18 mouse cellular contexts compared by ENCODE assay signal in genomic region chr15:46990201-46990600, GRCm38 (mm10).
DNase-seq lines count a peak whose midpoint lies in the region; ATAC-seq and TF ChIP-seq lines count a peak whose summit lies in the region.
"Had no signal": no experiment of that assay in that cellular context is flagged by ENCODE, and none has a peak within 500 bp of the region (broad histone marks: within the 10 kb centered on the region; RNA-seq: fewer than 3 reads in every experiment).

No protein-coding gene starts in this region.

- no peaks in the 10 kb centered on the region for H3K9me3 ChIP-seq in forebrain, postnatal 0 days (ENCODE audit: low read length)
- no peaks in the 10 kb centered on the region for H3K9me3 ChIP-seq in forebrain, embryonic 10.5 days
- H3K9me3 ChIP-seq: embryonic facial prominence, embryonic 12.5 days; forebrain, embryonic 12.5 days; heart, embryonic 13.5 days; kidney, embryonic 15.5 days; neural tube, embryonic 15.5 days had no signal

- no peak for ATAC-seq in forebrain, postnatal 0 days
- ATAC-seq: CD4-positive, CD25-positive, alpha-beta regulatory T cell, adult 4 months had no signal

- TF ChIP-seq CTCF in forebrain, postnatal 0 days (IDR thresholded peaks at IDR 0.05; ENCODE audit: low read depth): peak; percentile 43
- TF ChIP-seq CTCF in gastrocnemius, adult 2 months (IDR thresholded peaks at IDR 0.05): no peak

- H3K4me1 ChIP-seq in forebrain, postnatal 0 days (ENCODE audit: insufficient read depth): no peaks in the 10 kb centered on the region
- H3K4me1 ChIP-seq in forebrain, embryonic 10.5 days: no peaks in the 10 kb centered on the region
- H3K4me1 ChIP-seq: embryonic facial prominence, embryonic 12.5 days; forebrain, embryonic 12.5 days; heart, embryonic 13.5 days; kidney, embryonic 15.5 days; neural tube, embryonic 15.5 days had no signal

- no peaks in the 10 kb centered on the region for H3K36me3 ChIP-seq in forebrain, postnatal 0 days (ENCODE audit: insufficient read depth)
- no peaks in the 10 kb centered on the region for H3K36me3 ChIP-seq in forebrain, embryonic 10.5 days (replicated peaks)
- H3K36me3 ChIP-seq: embryonic facial prominence, embryonic 12.5 days; forebrain, embryonic 12.5 days; heart, embryonic 13.5 days; kidney, embryonic 15.5 days; neural tube, embryonic 15.5 days had no signal

- intact Hi-C loops in left cerebral cortex, postnatal 14 days (cut with DNase I): loop anchor here (5.0 kb wide), 2 partner anchors 393 to 1718 kb away; no protein-coding TSS in a partner anchor
- intact Hi-C loops in left cerebral cortex, postnatal 4 days (cut with DNase I): no loop called here
- intact Hi-C loops in heart, postnatal 14 days (cut with DNase I): no loop called here
- intact Hi-C loops in gastrocnemius, adult 2 months (cut with DNase I): no loop called here

- 48% methylated on average over 3 of the region's 3 CpGs for WGBS in forebrain, postnatal 0 days
- 54% methylated on average over 3 of the region's 3 CpGs for WGBS in forebrain, embryonic 10.5 days

- no peak overlapping the region for H3K4me2 ChIP-seq in forebrain, postnatal 0 days (ENCODE audit: low read depth)
- H3K4me2 ChIP-seq: embryonic facial prominence, embryonic 12.5 days; forebrain, embryonic 12.5 days; heart, embryonic 13.5 days; kidney, embryonic 15.5 days; neural tube, embryonic 15.5 days had no signal

- no peak overlapping the region for H3K27ac ChIP-seq in forebrain, postnatal 0 days (ENCODE audit: low read depth, low read length)
- no peak overlapping the region for H3K27ac ChIP-seq in forebrain, embryonic 10.5 days
- H3K27ac ChIP-seq in gastrocnemius, adult 2 months: no peak overlapping the region
- H3K27ac ChIP-seq: embryonic facial prominence, embryonic 12.5 days; forebrain, embryonic 12.5 days; heart, embryonic 13.5 days; kidney, embryonic 15.5 days; liver, embryonic 14.5 days; neural tube, embryonic 15.5 days had no signal

- H3K27me3 ChIP-seq in forebrain, postnatal 0 days (ENCODE audit: insufficient read depth, low read length): no peaks in the 10 kb centered on the region
- no peaks in the 10 kb centered on the region for H3K27me3 ChIP-seq in forebrain, embryonic 10.5 days (ENCODE audit: poor library complexity, severe bottlenecking)
- H3K27me3 ChIP-seq: embryonic facial prominence, embryonic 12.5 days; forebrain, embryonic 12.5 days; heart, embryonic 13.5 days; kidney, embryonic 15.5 days; neural tube, embryonic 15.5 days had no signal

- no peak overlapping the region for H3K4me3 ChIP-seq in forebrain, postnatal 0 days (ENCODE audit: low read depth, low read length)
- H3K4me3 ChIP-seq in forebrain, embryonic 10.5 days: no peak overlapping the region
- no peak overlapping the region for H3K4me3 ChIP-seq in gastrocnemius, adult 2 months
- H3K4me3 ChIP-seq: embryonic facial prominence, embryonic 12.5 days; forebrain, embryonic 12.5 days; heart, embryonic 13.5 days; kidney, embryonic 15.5 days; neural tube, embryonic 15.5 days had no signal

- H3K9ac ChIP-seq in forebrain, postnatal 0 days: no peak overlapping the region
- H3K9ac ChIP-seq: embryonic facial prominence, embryonic 12.5 days; forebrain, embryonic 12.5 days; heart, embryonic 13.5 days; kidney, embryonic 15.5 days; liver, embryonic 14.5 days; neural tube, embryonic 15.5 days had no signal

- DNase-seq in forebrain, postnatal 0 days: peak; percentile 24
- DNase-seq in forebrain, embryonic 10.5 days (ENCODE audit: extremely low spot score, low spot score): no peak
- DNase-seq in left cerebral cortex, postnatal 14 days (ENCODE audit: low spot score in 2 of 2): peak; percentile 0 to 7
- no peak for DNase-seq in left cerebral cortex, postnatal 4 days
- peak; percentile 11 for DNase-seq in Muller cell, postnatal 12 days (ENCODE audit: inconsistent ontology term)
- DNase-seq in retina, embryonic 14.5 days (ENCODE audit: low spot score): peak; percentile 47
- DNase-seq in heart, postnatal 14 days: no peak
- no peak for DNase-seq in gastrocnemius, adult 2 months
- DNase-seq: adrenal gland, postnatal 25 days; gastrocnemius, postnatal 10 days; lung, postnatal 36 days had no signal

Comparison
In these comparisons a context has a peak if more than half of its experiments do, and no peak if none do; other contexts are left out.
1. DNase-seq: peak in forebrain, postnatal 0 days (single experiment), left cerebral cortex, postnatal 14 days (2 of 2), Muller cell, postnatal 12 days (single experiment) and retina, embryonic 14.5 days (single experiment); none in forebrain, embryonic 10.5 days (single experiment), left cerebral cortex, postnatal 4 days (single experiment), heart, postnatal 14 days (0 of 2) and gastrocnemius, adult 2 months (single experiment).